Mouse (Mus musculus) adrenal gland, adult 18-20 months (tissue): Measurements from ENCODE around the gene Slc32a1. TPM values are rescaled to one million over a fixed set of nuclear protein-coding genes. Genes with fewer than 3 reads are reported as not detected.

Experiments used
- DNase-seq, 2 experiments: peaks; one replicate each; pipeline ENCODE4 v3.0.0; 2021 to 2022; ENCODE audit warnings: low spot score in 2 of 2
- long read RNA-seq, 2 experiments: library from polyadenylated mRNA; stranded (forward); transcript quantifications; one replicate each; pipeline ENCODE4 v2.0.0; 2021
- total RNA-seq, 2 experiments: library from RNA; stranded (reverse); gene quantifications; 1 replicate in 1 of 2; 2 replicates in 1 of 2; pipeline ENCODE4 v1.2.3; 2021

Slc32a1 gene
- not detected for total RNA-seq
- long read RNA-seq, experiment 1 = 0 reads
- long read RNA-seq, experiment 2 = 0 reads

- no peak for DNase-seq
Observed at GRCm38 (mm10) chr2:158610488-158611325, at the start of gene Slc32a1. Gene Slc32a1 (plus strand): TSS chr2:158610767.

- no peak for DNase-seq
Observed at GRCm38 (mm10) chr2:158560801-158561200, 49.8 kb upstream of the Slc32a1 start.

- DNase-seq = no peak
Observed at GRCm38 (mm10) chr2:158561371-158562144, 49.0 kb upstream of the Slc32a1 start.

GRCm38 (mm10) chr2:158570421-158571081 is 40.0 kb upstream of the Slc32a1 start:
- DNase-seq = peak in 1 of 2 experiments; percentile 48

- DNase-seq = no peak
Observed at GRCm38 (mm10) chr2:158579979-158580378, 30.6 kb upstream of the Slc32a1 start.

GRCm38 (mm10) chr2:158584621-158585358 is 25.8 kb upstream of the Slc32a1 start:
- peak; percentile 7 to 33 for DNase-seq

GRCm38 (mm10) chr2:158588524-158589271 is 21.9 kb upstream of the Slc32a1 start:
- no peak for DNase-seq

- DNase-seq = no peak
Observed at GRCm38 (mm10) chr2:158590495-158590894, 20.1 kb upstream of the Slc32a1 start.

GRCm38 (mm10) chr2:158591286-158591685 is 19.3 kb upstream of the Slc32a1 start:
- no peak for DNase-seq

- no peak for DNase-seq
Observed at GRCm38 (mm10) chr2:158593371-158593770, 17.2 kb upstream of the Slc32a1 start.

GRCm38 (mm10) chr2:158595103-158595502 is 15.5 kb upstream of the Slc32a1 start:
- no peak for DNase-seq

GRCm38 (mm10) chr2:158595577-158595976 is 15.0 kb upstream of the Slc32a1 start:
- DNase-seq = no peak

- no peak for DNase-seq
Observed at GRCm38 (mm10) chr2:158596803-158597202, 13.8 kb upstream of the Slc32a1 start.

GRCm38 (mm10) chr2:158600517-158600916 is 10.1 kb upstream of the Slc32a1 start:
- DNase-seq = no peak

GRCm38 (mm10) chr2:158601326-158601725 is 9.2 kb upstream of the Slc32a1 start:
- DNase-seq = no peak

- DNase-seq = no peak
Observed at GRCm38 (mm10) chr2:158602663-158603062, 7.9 kb upstream of the Slc32a1 start.

GRCm38 (mm10) chr2:158606511-158606964 is 4.0 kb upstream of the Slc32a1 start:
- no peak for DNase-seq

- DNase-seq = no peak
Observed at GRCm38 (mm10) chr2:158609681-158610080, 886 bp upstream of the Slc32a1 start.

GRCm38 (mm10) chr2:158611326-158611719 is 756 bp downstream of the Slc32a1 start:
- no peak for DNase-seq
